Mouse (Mus musculus) kidney, adult 11 months (tissue): ENCODE measurements around the gene E330017A01Rik.

ENCODE experiments used
- DNase-seq: peaks from one replicate; pipeline ENCODE4 v3.0.0; 2022

The E330017A01Rik gene

GRCm38 (mm10) chr16:58662287-58662791 is 23.8 kb upstream of the E330017A01Rik start:
- no peak for DNase-seq

- DNase-seq = no peak
These were observed 23.3 kb upstream of the E330017A01Rik start for GRCm38 (mm10) chr16:58661826-58662225.

GRCm38 (mm10) chr16:58658668-58659067 is 20.1 kb upstream of the E330017A01Rik start:
- no peak for DNase-seq

- no peak for DNase-seq
These were observed 18.0 kb upstream of the E330017A01Rik start for GRCm38 (mm10) chr16:58656526-58656925.

GRCm38 (mm10) chr16:58655751-58656150 is 17.2 kb upstream of the E330017A01Rik start:
- no peak for DNase-seq

- DNase-seq = no peak
These were observed 11.4 kb upstream of the E330017A01Rik start for GRCm38 (mm10) chr16:58649979-58650378.

- DNase-seq = no peak
These were observed 523 bp downstream of the E330017A01Rik start for GRCm38 (mm10) chr16:58638016-58638415.

- DNase-seq = no peak
These were observed 1.1 kb downstream of the E330017A01Rik start for GRCm38 (mm10) chr16:58637448-58637847.

GRCm38 (mm10) chr16:58635866-58636265 is 2.7 kb downstream of the E330017A01Rik start:
- DNase-seq = no peak

- DNase-seq = no peak
These were observed 8.8 kb downstream of the E330017A01Rik start for GRCm38 (mm10) chr16:58629736-58630135.

- no peak for DNase-seq
These were observed 9.6 kb downstream of the E330017A01Rik start for GRCm38 (mm10) chr16:58628968-58629367.

- no peak for DNase-seq
These were observed 10.2 kb downstream of the E330017A01Rik start for GRCm38 (mm10) chr16:58628336-58628680.

GRCm38 (mm10) chr16:58627597-58628335 is 10.8 kb downstream of the E330017A01Rik start:
- no peak for DNase-seq

GRCm38 (mm10) chr16:58623944-58624343 is 14.6 kb downstream of the E330017A01Rik start:
- peak; percentile 33 for DNase-seq

GRCm38 (mm10) chr16:58623114-58623513 is 15.4 kb downstream of the E330017A01Rik start:
- peak; percentile 50 for DNase-seq

- no peak for DNase-seq
These were observed 16.2 kb downstream of the E330017A01Rik start for GRCm38 (mm10) chr16:58622377-58622776.

- no peak for DNase-seq
These were observed 21.2 kb downstream of the E330017A01Rik start for GRCm38 (mm10) chr16:58617346-58617745.

- no peak for DNase-seq
These were observed 21.7 kb downstream of the E330017A01Rik start, which contains the start of gene Gm813 for GRCm38 (mm10) chr16:58616878-58617277. TSS of gene Gm813 (minus strand) at chr16:58616978.

GRCm38 (mm10) chr16:58612969-58613368 is 25.6 kb downstream of the E330017A01Rik start:
- no peak for DNase-seq

- no peak for DNase-seq
These were observed 31.4 kb downstream of the E330017A01Rik start for GRCm38 (mm10) chr16:58607101-58607500.

GRCm38 (mm10) chr16:58604680-58605079 is 33.9 kb downstream of the E330017A01Rik start:
- DNase-seq = no peak

GRCm38 (mm10) chr16:58603831-58604230 is 34.7 kb downstream of the E330017A01Rik start:
- no peak for DNase-seq

GRCm38 (mm10) chr16:58600846-58601245 is 37.7 kb downstream of the E330017A01Rik start:
- no peak for DNase-seq

GRCm38 (mm10) chr16:58591299-58591698 is 47.2 kb downstream of the E330017A01Rik start:
- no peak for DNase-seq

- DNase-seq = no peak
These were observed 49.1 kb downstream of the E330017A01Rik start for GRCm38 (mm10) chr16:58589444-58589843.
